Mouse (Mus musculus) stomach, embryonic 15.5 days (tissue): ENCODE measurements around the gene Slc37a3. TPM values are rescaled to one million over a fixed set of nuclear protein-coding genes. Genes with fewer than 3 reads are reported as not detected.

Experiments used
- ATAC-seq: fragments of 200-750 bp; cut with Nextera tagmentation; 2 replicates; pipeline ENCODE4 v1.8.0; 2017; ENCODE audit warnings: low read depth, moderate number of reproducible peaks, moderate TSS enrichment; ENCODE audit not compliant: insufficient read depth, low FRiP score
- H3K27ac ChIP-seq: fragments of 300-500 bp; sonication (generic); 2 replicates; pipeline ENCODE4 v1.5.1; 2015; ENCODE audit warnings: mild to moderate bottlenecking, inconsistent platforms
- H3K27me3 ChIP-seq: fragments of 300-500 bp; sonication (generic); replicated peaks from 2 replicates; pipeline ENCODE4 v1.6.1; 2015; ENCODE audit warnings: inconsistent platforms
- H3K36me3 ChIP-seq: fragments of 300-500 bp; sonication (generic); 2 replicates; pipeline ENCODE4 v1.6.1; 2015; ENCODE audit warnings: inconsistent platforms
- H3K4me1 ChIP-seq: fragments of 300-500 bp; sonication (generic); 2 replicates; pipeline ENCODE4 v1.6.1; 2015; ENCODE audit warnings: inconsistent platforms
- H3K4me2 ChIP-seq: fragments of 300-500 bp; sonication (generic); 2 replicates; pipeline ENCODE4 v1.6.1; 2015; ENCODE audit warnings: mild to moderate bottlenecking, inconsistent platforms
- H3K4me3 ChIP-seq: fragments of 300-500 bp; sonication (generic); replicated peaks from 2 replicates; pipeline ENCODE4 v1.5.1; 2015; ENCODE audit warnings: inconsistent platforms
- H3K9ac ChIP-seq: fragments of 300-500 bp; sonication (generic); 2 replicates; pipeline ENCODE4 v1.6.1; 2015; ENCODE audit warnings: inconsistent platforms
- H3K9me3 ChIP-seq: fragments of 300-500 bp; sonication (generic); 2 replicates; pipeline ENCODE4 v1.6.1; 2016; ENCODE audit warnings: inconsistent platforms
- WGBS: fragments of 180-500 bp; shearing (Covaris S2); methylation state at CpG from one replicate; pipeline ENCODE4 v1.1.7; 2015; 5-methylcytosine and 5-hydroxymethylcytosine counted together
- polyA plus RNA-seq: library from polyadenylated mRNA; unstranded; fragments of >200 nt; fragmentation: Nextera tagmentation; extraction: Ambion mirVana; gene quantifications from 2 replicates; pipeline ENCODE4 v1.2.1, GENCODE M21; 2015

Gene Slc37a3
- polyA plus RNA-seq, 1 experiment from 2014 or later: 36.9 TPM

DNA sequence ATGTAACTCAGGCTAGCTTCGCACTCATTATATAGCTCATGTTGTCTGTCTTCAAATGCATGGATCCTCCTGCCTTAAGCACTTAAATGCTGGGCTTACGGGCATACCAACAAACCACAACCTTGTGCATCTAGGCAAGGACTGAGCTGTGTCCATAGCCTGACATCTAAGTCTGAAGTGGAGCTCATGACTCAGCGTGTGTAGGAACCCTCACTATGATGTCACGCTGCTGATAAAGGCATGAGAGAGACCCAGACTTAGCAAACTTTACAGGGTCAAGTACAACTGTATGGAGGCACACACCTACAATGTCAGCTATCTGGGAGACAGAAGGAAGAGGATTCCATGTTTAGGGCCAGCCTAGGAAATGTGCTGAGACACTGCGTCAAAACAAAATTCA lies 29.0 kb upstream of the Slc37a3 start:
- H3K27me3 ChIP-seq: no peaks in the 10 kb centered on the region
- H3K4me2 ChIP-seq: no peak overlapping the region
- H3K9ac ChIP-seq: no peak overlapping the region
- no peak for ATAC-seq
- no peak overlapping the region for H3K4me3 ChIP-seq
- no peaks in the 10 kb centered on the region for H3K4me1 ChIP-seq
- H3K36me3 ChIP-seq: 0 out of 2 replicates have a peak, but pooled peaks cover 6% of the 10 kb centered on the region
- no peak overlapping the region for H3K27ac ChIP-seq
- WGBS: 89% methylated on average over 5 of the region's 5 CpGs
- H3K9me3 ChIP-seq: no peaks in the 10 kb centered on the region

- Histone ChIP-seq H3K4me3 (no peak overlapping the region), H3K4me1 (no peaks in the 10 kb centered on the region), H3K36me3 (0 out of 2 replicates have a peak, but pooled peaks cover 6% of the 10 kb centered on the region), H3K9ac (no peak overlapping the region), H3K27ac (no peak overlapping the region), H3K4me2 (no peak overlapping the region), H3K9me3 (no peaks in the 10 kb centered on the region), H3K27me3 (no peaks in the 10 kb centered on the region)
- WGBS: 74% methylated on average over 2 of the region's 2 CpGs
- no peak for ATAC-seq
Observed at GRCm38 (mm10) chr6:39403136-39403535, 25.7 kb upstream of the Slc37a3 start.

DNA sequence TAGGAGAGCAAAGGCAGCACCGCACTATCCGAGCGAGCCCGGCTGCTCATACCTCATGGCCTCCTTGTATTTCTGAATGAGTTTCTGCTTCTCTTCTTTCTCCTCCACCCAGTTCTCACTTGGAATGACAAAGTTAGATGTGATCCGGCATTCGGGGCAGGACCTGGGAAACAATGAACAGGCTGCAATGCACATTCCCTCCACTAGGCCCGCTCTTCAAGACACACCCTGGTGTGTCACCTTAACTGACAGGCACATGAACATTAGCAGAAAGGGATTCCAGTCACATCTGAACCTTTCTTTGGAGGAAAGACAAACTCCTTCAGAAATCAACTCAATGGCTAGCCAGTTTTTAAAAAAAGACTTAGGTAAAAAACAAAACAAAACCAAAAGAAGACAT lies 22.9 kb upstream of the Slc37a3 start:
- Histone ChIP-seq H3K9me3 (no peaks in the 10 kb centered on the region), H3K36me3 (0 out of 2 replicates have a peak, but pooled peaks cover 6% of the 10 kb centered on the region), H3K4me1 (no peaks in the 10 kb centered on the region), H3K27ac (no peak overlapping the region), H3K27me3 (no peaks in the 10 kb centered on the region), H3K9ac (no peak overlapping the region), H3K4me2 (no peak overlapping the region), H3K4me3 (no peak overlapping the region)
- ATAC-seq: no peak
- WGBS: 70% methylated on average over 7 of the region's 7 CpGs

- H3K9ac ChIP-seq: no peak overlapping the region
- H3K4me1 ChIP-seq: no peaks in the 10 kb centered on the region
- WGBS: 89% methylated on average over 9 of the region's 9 CpGs
- no peak overlapping the region for H3K4me2 ChIP-seq
- H3K9me3 ChIP-seq: no peaks in the 10 kb centered on the region
- ATAC-seq: no peak
- H3K27me3 ChIP-seq: no peaks in the 10 kb centered on the region
- no peak overlapping the region for H3K27ac ChIP-seq
- H3K36me3 ChIP-seq: 0 out of 2 replicates have a peak, but pooled peaks cover 3% of the 10 kb centered on the region
- no peak overlapping the region for H3K4me3 ChIP-seq
Observed at GRCm38 (mm10) chr6:39398342-39398741, 20.9 kb upstream of the Slc37a3 start.

DNA sequence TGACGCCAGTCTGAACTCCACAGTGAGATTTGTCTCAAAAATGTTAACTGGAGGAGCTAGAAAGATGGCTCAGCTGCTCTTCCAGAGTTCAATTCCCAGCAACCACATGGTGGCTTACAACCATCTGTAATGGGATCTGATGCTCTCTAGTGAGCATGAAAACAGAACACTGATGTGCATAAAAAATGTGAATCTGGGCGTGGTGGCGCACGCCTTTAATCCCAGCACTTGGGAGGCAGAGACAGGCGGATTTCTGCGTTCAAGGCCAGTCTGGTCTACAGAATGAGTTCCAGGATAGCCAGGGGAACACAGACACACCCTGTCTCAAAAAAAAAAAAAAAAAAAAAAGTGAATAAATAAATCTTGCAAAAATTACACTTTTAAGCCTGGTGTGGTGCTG lies 19.6 kb upstream of the Slc37a3 start:
- Histone ChIP-seq H3K27ac (no peak overlapping the region), H3K9ac (no peak overlapping the region), H3K4me1 (no peaks in the 10 kb centered on the region), H3K4me3 (no peak overlapping the region), H3K27me3 (no peaks in the 10 kb centered on the region), H3K4me2 (no peak overlapping the region), H3K9me3 (no peaks in the 10 kb centered on the region), H3K36me3 (0 out of 2 replicates have a peak, but pooled peaks cover 3% of the 10 kb centered on the region)
- no peak for ATAC-seq
- 92% methylated on average over 6 of the region's 6 CpGs for WGBS

DNA sequence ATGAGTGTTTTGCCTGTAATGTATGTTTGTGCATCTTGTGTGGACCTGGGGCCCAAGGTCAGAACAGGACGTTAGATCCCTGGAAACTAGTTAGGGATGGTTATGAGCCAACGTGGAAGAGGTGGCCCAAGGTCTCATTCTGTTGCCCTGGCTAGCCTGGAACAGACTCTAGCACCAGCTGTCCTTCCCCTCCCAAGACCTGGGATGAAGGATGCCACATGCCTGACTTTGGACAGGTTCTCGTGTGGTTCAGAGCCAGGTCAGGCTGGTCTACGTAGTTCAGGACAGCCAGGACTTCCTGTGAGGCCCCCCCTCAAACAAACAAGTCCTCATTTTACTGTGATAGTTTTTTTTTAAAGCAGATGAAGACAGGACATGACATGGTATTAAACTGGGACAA lies 18.4 kb upstream of the Slc37a3 start:
- Histone ChIP-seq H3K4me2 (no peak overlapping the region), H3K9ac (no peak overlapping the region), H3K27ac (no peak overlapping the region), H3K9me3 (no peaks in the 10 kb centered on the region), H3K36me3 (0 out of 2 replicates have a peak, but pooled peaks cover 3% of the 10 kb centered on the region), H3K27me3 (no peaks in the 10 kb centered on the region), H3K4me3 (no peak overlapping the region), H3K4me1 (no peaks in the 10 kb centered on the region)
- 64% methylated on average over 4 of the region's 4 CpGs for WGBS
- ATAC-seq: no peak

GRCm38 (mm10) chr6:39395471-39395870 lies 18.0 kb upstream of the Slc37a3 start:
- Histone ChIP-seq H3K9me3 (no peaks in the 10 kb centered on the region), H3K4me3 (no peak overlapping the region), H3K36me3 (0 out of 2 replicates have a peak, but pooled peaks cover 3% of the 10 kb centered on the region), H3K9ac (no peak overlapping the region), H3K4me2 (no peak overlapping the region), H3K27me3 (no peaks in the 10 kb centered on the region), H3K27ac (no peak overlapping the region), H3K4me1 (no peaks in the 10 kb centered on the region)
- no peak for ATAC-seq
- 86% methylated on average over 4 of the region's 4 CpGs for WGBS

- Histone ChIP-seq H3K4me1 (no peaks in the 10 kb centered on the region), H3K4me3 (no peak overlapping the region), H3K27ac (no peak overlapping the region), H3K36me3 (no peaks in the 10 kb centered on the region), H3K9me3 (no peaks in the 10 kb centered on the region), H3K4me2 (no peak overlapping the region), H3K27me3 (no peaks in the 10 kb centered on the region), H3K9ac (no peak overlapping the region)
- no peak for ATAC-seq
- 89% methylated on average over 2 of the region's 2 CpGs for WGBS
Observed at GRCm38 (mm10) chr6:39389988-39390387, 12.5 kb upstream of the Slc37a3 start.

GRCm38 (mm10) chr6:39381125-39381880 lies 3.8 kb upstream of the Slc37a3 start, which contains the start of gene Rab19:
Rab19 (plus strand) TSS chr6:39381175.
- Histone ChIP-seq H3K9ac (no peak within 1 kb of the TSS; the same call in 1 of the 2 replicates), H3K4me3 (peak within 1 kb of the TSS; percentile 42), H3K27ac (peak within 1 kb of the TSS; percentile 61), H3K36me3 (no peaks in the 10 kb centered on the region), H3K9me3 (no peaks in the 10 kb centered on the region), H3K27me3 (no peaks in the 10 kb centered on the region), H3K4me1 (peaks cover 4% of the 10 kb centered on the region; the same call in 1 of the 2 replicates), H3K4me2 (peak within 1 kb of the TSS; percentile 60)
- WGBS: 5% methylated on average over 20 of the region's 20 CpGs
- ATAC-seq: peak; percentile 21; the same call in 1 of the 2 replicates

DNA sequence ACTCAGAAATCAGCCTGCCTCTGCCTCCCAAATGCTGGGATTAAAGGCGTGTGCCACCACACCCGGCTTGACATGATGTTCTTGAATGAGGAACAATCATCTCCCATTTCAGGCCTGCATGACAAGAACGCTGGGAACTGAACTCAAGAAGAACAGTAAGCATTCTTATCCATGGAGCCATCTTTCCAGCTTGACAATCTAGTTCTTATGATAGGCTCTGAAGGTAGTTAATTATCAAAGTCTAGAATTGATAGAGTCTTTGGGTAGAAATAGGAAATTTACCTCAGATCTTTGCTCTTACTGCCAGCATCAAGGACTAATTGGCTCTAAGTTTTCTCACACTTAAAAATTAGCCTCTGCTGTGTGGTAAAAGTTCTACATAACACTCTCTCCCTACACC lies 2.8 kb upstream of the Slc37a3 start:
- Histone ChIP-seq H3K27ac (no peak overlapping the region), H3K4me1 (peaks cover 10% of the 10 kb centered on the region), H3K27me3 (no peaks in the 10 kb centered on the region), H3K9me3 (no peaks in the 10 kb centered on the region), H3K9ac (no peak overlapping the region), H3K4me3 (no peak overlapping the region), H3K36me3 (no peaks in the 10 kb centered on the region), H3K4me2 (no peak overlapping the region)
- 82% methylated on average over 3 of the region's 3 CpGs for WGBS
- ATAC-seq: no peak

DNA sequence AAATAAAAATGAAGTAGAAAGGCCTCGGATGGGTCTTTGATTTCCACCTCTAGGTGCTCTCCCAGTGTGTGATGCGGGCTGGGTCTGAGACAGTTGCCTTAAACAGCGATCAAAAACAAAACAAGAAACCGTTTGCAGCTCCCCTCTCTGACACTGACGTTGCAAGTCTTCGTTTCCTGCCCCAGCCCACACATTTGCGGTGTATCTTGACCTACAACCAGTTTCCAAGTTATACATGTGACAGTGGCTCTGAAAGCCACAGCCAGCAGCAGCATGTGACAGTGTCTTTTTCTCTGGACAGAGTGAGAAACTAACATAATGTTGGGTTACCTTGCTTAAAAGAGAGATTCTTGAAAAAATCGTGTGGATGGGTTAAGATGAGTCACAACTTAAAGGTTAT lies 2.3 kb upstream of the Slc37a3 start:
- Histone ChIP-seq H3K4me1 (peaks cover 10% of the 10 kb centered on the region), H3K36me3 (no peaks in the 10 kb centered on the region), H3K27ac (no peak overlapping the region), H3K27me3 (no peaks in the 10 kb centered on the region), H3K9ac (no peak overlapping the region), H3K4me2 (no peak overlapping the region), H3K4me3 (no peak overlapping the region), H3K9me3 (no peaks in the 10 kb centered on the region)
- WGBS: 67% methylated on average over 8 of the region's 8 CpGs
- no peak for ATAC-seq

GRCm38 (mm10) chr6:39379224-39379623 lies 1.7 kb upstream of the Slc37a3 start:
- ATAC-seq: no peak
- H3K4me1 ChIP-seq: peaks cover 10% of the 10 kb centered on the region
- no peak overlapping the region for H3K27ac ChIP-seq
- H3K4me3 ChIP-seq: no peak overlapping the region
- no peaks in the 10 kb centered on the region for H3K27me3 ChIP-seq
- H3K9ac ChIP-seq: no peak overlapping the region
- no peaks in the 10 kb centered on the region for H3K36me3 ChIP-seq
- H3K4me2 ChIP-seq: no peak overlapping the region
- H3K9me3 ChIP-seq: no peaks in the 10 kb centered on the region
- 51% methylated on average over 4 of the region's 4 CpGs for WGBS
